Mouse (Mus musculus) brain, embryonic 14.5 days (tissue): ENCODE results near the gene Nuf2.

Source experiments
- CTCF ChIP-seq: fragments of 200-500 bp; IDR thresholded peaks from 2 replicates; pipeline ENCODE4 v1.5.1; 2012; ENCODE audit warnings: inconsistent platforms, mild to moderate bottlenecking, moderate library complexity, borderline replicate concordance; ENCODE audit not compliant: insufficient read depth, insufficient read length; ENCODE audit errors: extremely low read depth
- POLR2A ChIP-seq: fragments of 200-500 bp; IDR thresholded peaks from 2 replicates; pipeline ENCODE4 v1.6.1; 2012; ENCODE audit warnings: mild to moderate bottlenecking, inconsistent platforms, borderline replicate concordance; ENCODE audit not compliant: poor library complexity, insufficient read depth, insufficient read length, severe bottlenecking; ENCODE audit errors: extremely low read depth

GRCm38 (mm10) chr1:169553446-169553845, 22.2 kb upstream of the Nuf2 start:
- TF ChIP-seq CTCF (no peak), POLR2A (no peak)
